Mouse (Mus musculus): ENCODE data around the gene Igfbp1. TPM values are rescaled to one million over a fixed set of nuclear protein-coding genes. Genes with fewer than 3 reads are reported as not detected.
A peak's percentile ranks its signal among the peaks of the same experiment; 100 is the strongest.

Gene Igfbp1
- polyA plus RNA-seq, 1 experiment = 0.08 TPM

GRCm38 (mm10) chr11:7200393-7200783 is 2.8 kb downstream of the Igfbp1 start:
- no peak for TF ChIP-seq GATA1 (IDR thresholded peaks at IDR 0.05; ENCODE audit: low read length)
- no peak for TF ChIP-seq TAL1 (IDR thresholded peaks at IDR 0.05; ENCODE audit: low read length)
- Histone ChIP-seq H3K4me3 (replicated peaks) (no peak overlapping the region), H3K4me1 (ENCODE audit: control insufficient read depth) (no peaks in the 10 kb centered on the region), H3K9me3 (ENCODE audit: control insufficient read depth, low read length) (no peaks in the 10 kb centered on the region), H3K27me3 (ENCODE audit: control insufficient read depth) (no peaks in the 10 kb centered on the region), H3K36me3 (ENCODE audit: control insufficient read depth) (no peaks in the 10 kb centered on the region; the same call in 1 of the 2 replicates)

- TF ChIP-seq TAL1 (IDR thresholded peaks at IDR 0.05; ENCODE audit: low read length) (no peak), GATA1 (IDR thresholded peaks at IDR 0.05; ENCODE audit: low read length) (no peak)
- Histone ChIP-seq H3K36me3 (ENCODE audit: control insufficient read depth) (no peaks in the 10 kb centered on the region; the same call in 1 of the 2 replicates), H3K4me1 (ENCODE audit: control insufficient read depth) (no peaks in the 10 kb centered on the region), H3K27me3 (ENCODE audit: control insufficient read depth) (no peaks in the 10 kb centered on the region), H3K4me3 (replicated peaks) (no peak overlapping the region), H3K9me3 (ENCODE audit: control insufficient read depth, low read length) (no peaks in the 10 kb centered on the region)
Measured at GRCm38 (mm10) chr11:7202206-7202605, 4.6 kb downstream of the Igfbp1 start.

- TF ChIP-seq TAL1 (IDR thresholded peaks at IDR 0.05; ENCODE audit: low read length) (no peak), GATA1 (IDR thresholded peaks at IDR 0.05; ENCODE audit: low read length) (no peak)
- Histone ChIP-seq H3K4me3 (replicated peaks) (no peak overlapping the region), H3K4me1 (ENCODE audit: control insufficient read depth) (no peaks in the 10 kb centered on the region), H3K27me3 (ENCODE audit: control insufficient read depth) (no peaks in the 10 kb centered on the region), H3K36me3 (ENCODE audit: control insufficient read depth) (no peaks in the 10 kb centered on the region; the same call in 1 of the 2 replicates), H3K9me3 (ENCODE audit: control insufficient read depth, low read length) (no peaks in the 10 kb centered on the region)
Measured at GRCm38 (mm10) chr11:7203846-7204245, 6.3 kb downstream of the Igfbp1 start.

GRCm38 (mm10) chr11:7210343-7210742 is 12.8 kb downstream of the Igfbp1 start:
- peaks cover 36% of the 10 kb centered on the region for H3K27me3 ChIP-seq (ENCODE audit: control insufficient read depth)
- H3K4me3 ChIP-seq (replicated peaks) = no peak overlapping the region
- no peak for TF ChIP-seq TAL1 (IDR thresholded peaks at IDR 0.05; ENCODE audit: low read length)
- TF ChIP-seq GATA1 (IDR thresholded peaks at IDR 0.05; ENCODE audit: low read length) = no peak
- H3K4me1 ChIP-seq (ENCODE audit: control insufficient read depth) = no peaks in the 10 kb centered on the region
- H3K36me3 ChIP-seq (ENCODE audit: control insufficient read depth) = no peaks in the 10 kb centered on the region
- no peaks in the 10 kb centered on the region for H3K9me3 ChIP-seq (ENCODE audit: control insufficient read depth, low read length)

- Histone ChIP-seq H3K36me3 (ENCODE audit: control insufficient read depth) (no peaks in the 10 kb centered on the region), H3K27me3 (ENCODE audit: control insufficient read depth) (peaks cover 36% of the 10 kb centered on the region), H3K4me1 (ENCODE audit: control insufficient read depth) (no peaks in the 10 kb centered on the region), H3K4me3 (replicated peaks) (no peak overlapping the region), H3K9me3 (ENCODE audit: control insufficient read depth, low read length) (no peaks in the 10 kb centered on the region)
- TF ChIP-seq TAL1 (IDR thresholded peaks at IDR 0.05; ENCODE audit: low read length) (no peak), GATA1 (IDR thresholded peaks at IDR 0.05; ENCODE audit: low read length) (no peak)
Measured at GRCm38 (mm10) chr11:7211211-7211610, 13.6 kb downstream of the Igfbp1 start.

- TF ChIP-seq TAL1 (IDR thresholded peaks at IDR 0.05; ENCODE audit: low read length) = no peak
- no peak for TF ChIP-seq GATA1 (IDR thresholded peaks at IDR 0.05; ENCODE audit: low read length)
- Histone ChIP-seq H3K36me3 (ENCODE audit: control insufficient read depth) (no peaks in the 10 kb centered on the region), H3K4me1 (ENCODE audit: control insufficient read depth) (no peaks in the 10 kb centered on the region), H3K27me3 (ENCODE audit: control insufficient read depth) (peaks cover 36% of the 10 kb centered on the region), H3K4me3 (replicated peaks) (no peak overlapping the region), H3K9me3 (ENCODE audit: control insufficient read depth, low read length) (no peaks in the 10 kb centered on the region)
Measured at GRCm38 (mm10) chr11:7212126-7212798, 14.7 kb downstream of the Igfbp1 start.

GRCm38 (mm10) chr11:7213161-7213500 is 15.5 kb downstream of the Igfbp1 start:
- H3K4me1 ChIP-seq (ENCODE audit: control insufficient read depth) = no peaks in the 10 kb centered on the region
- H3K36me3 ChIP-seq (ENCODE audit: control insufficient read depth) = no peaks in the 10 kb centered on the region
- peaks cover 36% of the 10 kb centered on the region for H3K27me3 ChIP-seq (ENCODE audit: control insufficient read depth)
- TF ChIP-seq TAL1 (IDR thresholded peaks at IDR 0.05; ENCODE audit: low read length) (no peak), GATA1 (IDR thresholded peaks at IDR 0.05; ENCODE audit: low read length) (no peak)
- peak overlapping the region; percentile 27 for H3K4me3 ChIP-seq (replicated peaks)
- H3K9me3 ChIP-seq (ENCODE audit: control insufficient read depth, low read length) = no peaks in the 10 kb centered on the region

GRCm38 (mm10) chr11:7213501-7214341 is 16.1 kb downstream of the Igfbp1 start, which contains the start of gene Igfbp3:
Gene Igfbp3 (minus strand): TSS chr11:7213923.
- Histone ChIP-seq H3K36me3 (ENCODE audit: control insufficient read depth) (no peaks in the 10 kb centered on the region), H3K4me1 (ENCODE audit: control insufficient read depth) (no peaks in the 10 kb centered on the region), H3K4me3 (replicated peaks) (peak within 1 kb of the TSS; percentile 27), H3K9me3 (ENCODE audit: control insufficient read depth, low read length) (no peaks in the 10 kb centered on the region), H3K27me3 (ENCODE audit: control insufficient read depth) (peaks cover 36% of the 10 kb centered on the region)
- TF ChIP-seq TAL1 (IDR thresholded peaks at IDR 0.05; ENCODE audit: low read length) = no peak
- no peak for TF ChIP-seq GATA1 (IDR thresholded peaks at IDR 0.05; ENCODE audit: low read length)

GRCm38 (mm10) chr11:7214342-7214660 is 16.7 kb downstream of the Igfbp1 start:
- H3K27me3 ChIP-seq (ENCODE audit: control insufficient read depth) = peaks cover 36% of the 10 kb centered on the region
- no peaks in the 10 kb centered on the region for H3K4me1 ChIP-seq (ENCODE audit: control insufficient read depth)
- H3K36me3 ChIP-seq (ENCODE audit: control insufficient read depth) = no peaks in the 10 kb centered on the region
- TF ChIP-seq GATA1 (IDR thresholded peaks at IDR 0.05; ENCODE audit: low read length) = no peak
- TF ChIP-seq TAL1 (IDR thresholded peaks at IDR 0.05; ENCODE audit: low read length) = no peak
- no peak overlapping the region for H3K4me3 ChIP-seq (replicated peaks)
- no peaks in the 10 kb centered on the region for H3K9me3 ChIP-seq (ENCODE audit: control insufficient read depth, low read length)

Data from erythroblast, embryonic 14.5 days (primary cell).